Mouse (Mus musculus): ENCODE measurements around the gene Lrrc55.

- TF ChIP-seq GATA1 (IDR thresholded peaks at IDR 0.05; ENCODE audit: borderline replicate concordance, low read length) (no peak), FLI1 (IDR thresholded peaks at IDR 0.05; ENCODE audit: low read length) (no peak)
These were observed 27.5 kb upstream of the Lrrc55 start for GRCm38 (mm10) chr2:85224221-85225179.
